Mouse (Mus musculus) 416B (cell line): ENCODE measurements around the gene Pip.

Source experiments
- DNase-seq: peaks from one replicate; pipeline ENCODE4 v3.0.0; 2011; ENCODE audit warnings: low read depth

Gene Pip

DNA sequence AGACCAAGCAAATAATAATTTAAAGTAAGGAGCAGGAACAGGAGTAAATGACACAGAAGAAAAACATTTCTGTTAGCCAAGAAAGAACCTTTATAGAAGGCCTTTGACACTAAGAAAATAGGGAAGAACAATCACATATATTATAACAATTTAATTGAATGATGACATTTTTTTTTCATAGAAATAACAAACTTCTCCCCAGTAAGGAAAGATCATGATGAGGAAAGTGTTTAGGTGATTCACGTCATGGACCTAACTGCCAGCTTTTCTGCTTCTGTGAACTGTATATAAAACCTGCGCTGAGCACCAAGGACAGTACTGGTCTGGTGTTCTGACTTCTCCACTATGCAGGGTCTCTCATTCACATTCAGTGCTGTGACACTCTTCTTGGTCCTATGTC, at the start of gene Pip:
Gene Pip, plus strand, starts transcription at position 301 of the 400 bp plus-strand sequence.
- DNase-seq = no peak

DNA sequence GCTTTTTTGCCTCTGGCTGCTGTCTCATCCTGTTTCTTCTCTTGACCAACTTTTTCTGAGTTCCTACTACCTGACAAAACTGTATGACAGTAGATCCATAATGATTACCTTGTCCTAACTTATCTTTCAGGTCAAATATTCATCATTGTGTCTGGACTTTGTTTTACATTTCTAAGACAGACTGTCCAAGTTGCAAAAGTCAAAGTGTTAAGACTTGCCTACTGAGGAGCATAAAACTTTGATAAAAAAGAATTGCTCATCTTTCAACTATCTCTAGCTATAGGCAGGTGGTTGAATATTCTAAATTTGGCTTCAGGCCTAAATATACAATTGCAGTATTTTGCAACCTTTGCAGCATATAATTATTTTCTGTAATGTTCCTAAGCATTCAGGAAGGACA, 23.2 kb upstream of the Pip start:
- DNase-seq = no peak

DNA sequence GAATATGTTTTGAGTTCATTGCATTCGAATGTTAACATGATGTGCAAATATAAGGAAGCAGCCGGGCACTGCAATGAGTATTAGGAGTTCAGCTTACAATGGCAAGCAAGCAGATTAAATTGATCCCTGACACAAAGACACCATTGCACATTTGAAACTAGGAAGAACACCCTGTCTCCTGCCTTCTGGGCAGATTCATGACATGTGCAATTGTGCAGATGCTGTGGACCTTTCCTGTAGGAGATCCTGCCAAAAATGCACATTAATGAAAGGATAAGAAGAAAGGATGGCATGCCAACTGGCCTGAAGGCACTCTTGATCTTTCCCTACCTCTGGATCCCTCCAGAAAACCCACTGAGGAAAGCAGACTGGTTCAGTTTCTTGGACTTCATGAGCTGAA, 17.8 kb upstream of the Pip start:
- no peak for DNase-seq

DNA sequence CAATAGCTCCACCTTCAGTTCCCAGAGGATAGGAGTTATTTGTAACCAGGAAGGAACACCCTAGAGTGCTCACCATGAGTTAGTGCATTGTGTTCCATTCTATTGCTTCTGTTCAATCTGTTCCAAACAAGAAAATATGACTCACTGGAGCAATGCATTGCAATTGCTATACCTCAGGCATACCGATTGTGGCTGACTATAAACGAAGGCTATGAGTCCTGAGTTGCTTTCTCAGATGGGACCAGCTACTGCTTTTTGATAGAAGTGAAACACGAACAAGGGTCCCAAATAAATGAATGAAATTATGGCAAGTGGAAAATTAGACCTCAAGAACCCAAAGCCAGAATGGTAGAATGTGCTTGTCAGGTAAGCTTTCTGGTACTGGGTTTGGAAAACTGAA, 5.4 kb downstream of the Pip start, which contains the start of gene Sval2:
Gene Sval2, plus strand, starts transcription at position 301 of the 400 bp plus-strand sequence.
- no peak for DNase-seq

DNA sequence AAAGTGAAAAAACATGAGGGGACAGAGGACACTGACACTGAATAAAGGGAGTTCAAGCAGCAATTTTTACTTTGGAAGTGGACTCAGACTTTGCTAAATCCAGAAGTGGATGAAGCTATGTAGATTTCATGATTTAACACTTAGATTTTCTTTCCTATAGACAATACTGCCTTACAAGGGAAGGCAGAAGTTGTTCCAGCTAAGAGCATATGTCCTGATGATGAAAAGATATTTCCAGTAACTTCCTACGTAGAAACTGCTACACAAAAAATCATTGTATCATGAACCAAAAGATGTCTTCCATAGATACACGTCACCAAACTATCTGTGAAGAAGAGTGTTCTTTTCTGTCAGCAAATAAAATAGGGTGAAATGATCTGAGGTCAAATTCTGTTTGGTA, 16.7 kb downstream of the Pip start:
- no peak for DNase-seq
